Mouse (Mus musculus) limb, embryonic 12.5 days (tissue): Measurements from ENCODE around the gene Arhgap18. TPM values are rescaled to one million over a fixed set of nuclear protein-coding genes. Genes with fewer than 3 reads are reported as not detected.

Experiments
- ATAC-seq: fragments of 200-750 bp; cut with Nextera tagmentation; 2 replicates; pipeline ENCODE4 v1.8.0; 2017; ENCODE audit warnings: low read depth, moderate TSS enrichment; ENCODE audit not compliant: insufficient number of reproducible peaks, insufficient read depth, low FRiP score, low TSS enrichment
- H3K27ac ChIP-seq: fragments of 300-500 bp; sonication (generic); 2 replicates; pipeline ENCODE4 v1.5.1; 2016; ENCODE audit warnings: mild to moderate bottlenecking, moderate library complexity
- H3K27me3 ChIP-seq: fragments of 300-500 bp; sonication (generic); 2 replicates; pipeline ENCODE4 v1.6.1; 2016; ENCODE audit warnings: mild to moderate bottlenecking, moderate library complexity
- H3K36me3 ChIP-seq: fragments of 300-500 bp; sonication (generic); 2 replicates; pipeline ENCODE4 v1.6.1; 2016; ENCODE audit warnings: mild to moderate bottlenecking, moderate library complexity
- H3K4me1 ChIP-seq: fragments of 300-500 bp; sonication (generic); replicated peaks from 2 replicates; pipeline ENCODE4 v1.6.1; 2016
- H3K4me2 ChIP-seq: fragments of 300-500 bp; sonication (generic); 2 replicates; pipeline ENCODE4 v1.6.1; 2016; ENCODE audit warnings: mild to moderate bottlenecking, moderate library complexity
- H3K4me3 ChIP-seq: fragments of 300-500 bp; sonication (generic); replicated peaks from 2 replicates; pipeline ENCODE4 v1.5.1; 2016; ENCODE audit warnings: mild to moderate bottlenecking
- H3K9ac ChIP-seq: fragments of 300-500 bp; sonication (generic); replicated peaks from 2 replicates; pipeline ENCODE4 v1.6.1; 2016; ENCODE audit warnings: mild to moderate bottlenecking, moderate library complexity
- H3K9me3 ChIP-seq: fragments of 300-500 bp; sonication (generic); 2 replicates; pipeline ENCODE4 v1.6.1; 2016; ENCODE audit warnings: mild to moderate bottlenecking, moderate library complexity
- WGBS: fragments of 180-500 bp; shearing (Covaris S2); methylation state at CpG from one replicate; pipeline ENCODE4 v1.1.7; 2016; 5-methylcytosine and 5-hydroxymethylcytosine counted together
- polyA plus RNA-seq: library from polyadenylated mRNA; unstranded; fragments of >200 nt; fragmentation: Nextera tagmentation; extraction: Ambion mirVana; gene quantifications from 2 replicates; pipeline ENCODE4 v1.2.1, GENCODE M21; 2016

Gene Arhgap18
- polyA plus RNA-seq, 1 experiment from 2014 or later = 16.6 TPM

- H3K4me3 ChIP-seq = no peak overlapping the region
- no peak overlapping the region for H3K4me2 ChIP-seq
- no peaks in the 10 kb centered on the region for H3K9me3 ChIP-seq
- 89% methylated on average over 2 of the region's 2 CpGs for WGBS
- H3K36me3 ChIP-seq = no peaks in the 10 kb centered on the region
- no peak overlapping the region for H3K27ac ChIP-seq
- ATAC-seq = no peak
- H3K9ac ChIP-seq = no peak overlapping the region
- H3K4me1 ChIP-seq = peaks cover 7% of the 10 kb centered on the region; the same call in 1 of the 2 replicates
- H3K27me3 ChIP-seq = no peaks in the 10 kb centered on the region
Measured at GRCm38 (mm10) chr10:26789680-26790079, 36.5 kb downstream of the Arhgap18 start.

GRCm38 (mm10) chr10:26791810-26792209 is 38.6 kb downstream of the Arhgap18 start:
- Histone ChIP-seq H3K4me3 (no peak overlapping the region), H3K36me3 (no peaks in the 10 kb centered on the region), H3K9me3 (no peaks in the 10 kb centered on the region), H3K4me2 (no peak overlapping the region), H3K27me3 (no peaks in the 10 kb centered on the region), H3K9ac (no peak overlapping the region), H3K4me1 (peaks cover 3% of the 10 kb centered on the region; the same call in 1 of the 2 replicates), H3K27ac (no peak overlapping the region)
- ATAC-seq = no peak
- WGBS = 81% methylated on average over 3 of the region's 3 CpGs

- no peak for ATAC-seq
- Histone ChIP-seq H3K4me1 (peaks cover 12% of the 10 kb centered on the region; the same call in 1 of the 2 replicates), H3K9me3 (no peaks in the 10 kb centered on the region), H3K27ac (no peak overlapping the region), H3K36me3 (no peaks in the 10 kb centered on the region), H3K4me3 (no peak overlapping the region), H3K27me3 (no peaks in the 10 kb centered on the region), H3K4me2 (no peak overlapping the region), H3K9ac (no peak overlapping the region)
- WGBS = 86% methylated on average over 8 of the region's 8 CpGs
Measured at GRCm38 (mm10) chr10:26793013-26793412, 39.8 kb downstream of the Arhgap18 start.

- WGBS = 47% methylated on average over 10 of the region's 10 CpGs
- no peaks in the 10 kb centered on the region for H3K36me3 ChIP-seq
- no peaks in the 10 kb centered on the region for H3K9me3 ChIP-seq
- H3K4me1 ChIP-seq = peaks cover 17% of the 10 kb centered on the region; the same call in 1 of the 2 replicates
- no peak overlapping the region for H3K27ac ChIP-seq
- H3K4me3 ChIP-seq = no peak overlapping the region
- H3K9ac ChIP-seq = no peak overlapping the region
- ATAC-seq = no peak
- H3K4me2 ChIP-seq = no peak overlapping the region
- H3K27me3 ChIP-seq = no peaks in the 10 kb centered on the region
Measured at GRCm38 (mm10) chr10:26796432-26797286, 43.4 kb downstream of the Arhgap18 start.

- no peak overlapping the region for H3K4me2 ChIP-seq
- no peak overlapping the region for H3K9ac ChIP-seq
- H3K27ac ChIP-seq = no peak overlapping the region
- no peaks in the 10 kb centered on the region for H3K27me3 ChIP-seq
- no peak overlapping the region for H3K4me3 ChIP-seq
- WGBS = 85% methylated on average over 7 of the region's 7 CpGs
- H3K36me3 ChIP-seq = no peaks in the 10 kb centered on the region
- H3K9me3 ChIP-seq = no peaks in the 10 kb centered on the region
- peaks cover 17% of the 10 kb centered on the region; the same call in 1 of the 2 replicates for H3K4me1 ChIP-seq
- no peak for ATAC-seq
Measured at GRCm38 (mm10) chr10:26797287-26797672, 44.1 kb downstream of the Arhgap18 start.

GRCm38 (mm10) chr10:26798752-26799411 is 45.7 kb downstream of the Arhgap18 start:
- 76% methylated on average over 10 of the region's 10 CpGs for WGBS

GRCm38 (mm10) chr10:26799562-26800051 is 46.4 kb downstream of the Arhgap18 start:
- WGBS = 73% methylated on average over 5 of the region's 5 CpGs
- ATAC-seq = no peak
- Histone ChIP-seq H3K36me3 (no peaks in the 10 kb centered on the region), H3K9ac (no peak overlapping the region), H3K27ac (no peak overlapping the region), H3K9me3 (no peaks in the 10 kb centered on the region), H3K4me1 (peaks cover 14% of the 10 kb centered on the region; the same call in 1 of the 2 replicates), H3K4me2 (no peak overlapping the region), H3K27me3 (no peaks in the 10 kb centered on the region), H3K4me3 (no peak overlapping the region)

More at GRCm38 (mm10) chr10:26798752-26799411, 45.7 kb downstream of the Arhgap18 start:
- no peak overlapping the region for H3K9ac ChIP-seq
- H3K4me1 ChIP-seq = peaks cover 17% of the 10 kb centered on the region; the same call in 1 of the 2 replicates
- no peak overlapping the region for H3K4me2 ChIP-seq
- H3K27me3 ChIP-seq = no peaks in the 10 kb centered on the region
- ATAC-seq = no peak
- no peaks in the 10 kb centered on the region for H3K36me3 ChIP-seq
- no peak overlapping the region for H3K27ac ChIP-seq
- no peak overlapping the region for H3K4me3 ChIP-seq
- no peaks in the 10 kb centered on the region for H3K9me3 ChIP-seq

GRCm38 (mm10) chr10:26804351-26804983 is 51.2 kb downstream of the Arhgap18 start:
- H3K36me3 ChIP-seq = no peaks in the 10 kb centered on the region
- no peak overlapping the region for H3K9ac ChIP-seq
- 62% methylated on average over 5 of the region's 5 CpGs for WGBS
- H3K27me3 ChIP-seq = no peaks in the 10 kb centered on the region
- 0 out of 2 replicates have a peak, but pooled peaks cover 2% of the 10 kb centered on the region for H3K4me1 ChIP-seq
- no peaks in the 10 kb centered on the region for H3K9me3 ChIP-seq
- H3K4me2 ChIP-seq = no peak overlapping the region
- no peak overlapping the region for H3K27ac ChIP-seq
- H3K4me3 ChIP-seq = no peak overlapping the region
- no peak for ATAC-seq

GRCm38 (mm10) chr10:26805007-26805406 is 51.8 kb downstream of the Arhgap18 start:
- Histone ChIP-seq H3K36me3 (no peaks in the 10 kb centered on the region), H3K27ac (no peak overlapping the region), H3K9me3 (no peaks in the 10 kb centered on the region), H3K4me1 (0 out of 2 replicates have a peak, but pooled peaks cover under 1% of the 10 kb centered on the region), H3K9ac (no peak overlapping the region), H3K4me2 (no peak overlapping the region), H3K27me3 (no peaks in the 10 kb centered on the region), H3K4me3 (no peak overlapping the region)
- 85% methylated on average over 1 of the region's 1 CpGs for WGBS
- ATAC-seq = no peak

GRCm38 (mm10) chr10:26806092-26806491 is 52.9 kb downstream of the Arhgap18 start:
- Histone ChIP-seq H3K9me3 (no peaks in the 10 kb centered on the region), H3K4me2 (no peak overlapping the region), H3K4me3 (no peak overlapping the region), H3K4me1 (no peaks in the 10 kb centered on the region), H3K36me3 (no peaks in the 10 kb centered on the region), H3K27me3 (no peaks in the 10 kb centered on the region), H3K9ac (no peak overlapping the region), H3K27ac (no peak overlapping the region)
- 85% methylated on average over 3 of the region's 3 CpGs for WGBS
- ATAC-seq = no peak

GRCm38 (mm10) chr10:26810059-26810458 is 56.8 kb downstream of the Arhgap18 start:
- ATAC-seq = no peak
- H3K27me3 ChIP-seq = no peaks in the 10 kb centered on the region
- 86% methylated on average over 7 of the region's 7 CpGs for whole genome bisulfite sequencing
- H3K36me3 ChIP-seq = no peaks in the 10 kb centered on the region
- no peak overlapping the region for H3K27ac ChIP-seq
- H3K9me3 ChIP-seq = no peaks in the 10 kb centered on the region
- H3K4me3 ChIP-seq = no peak overlapping the region
- no peak overlapping the region for H3K9ac ChIP-seq
- H3K4me1 ChIP-seq = no peaks in the 10 kb centered on the region
- no peak overlapping the region for H3K4me2 ChIP-seq
